Mouse (Mus musculus): ENCODE data around the gene Fnip2. TPM values are rescaled to one million over a fixed set of nuclear protein-coding genes. Genes with fewer than 3 reads are reported as not detected.
A peak's percentile ranks its signal among the peaks of the same experiment; 100 is the strongest.

Fnip2 gene
- polyA plus RNA-seq (2016; fragmentation: Nextera tagmentation; extraction: Ambion mirVana): 7.0 and 7.8 TPM in 2 replicates

GRCm38 (mm10) chr3:79567703-79568362 lies at the start of gene Fnip2:
Gene Fnip2 (minus strand): TSS chr3:79567796.
- Histone ChIP-seq H3K9me3 (no peaks in the 10 kb centered on the region), H3K27ac (peak within 1 kb of the TSS; percentile 76), H3K4me3 (peak within 1 kb of the TSS; percentile 77), H3K4me1 (peaks cover 7% of the 10 kb centered on the region), H3K27me3 (no peaks in the 10 kb centered on the region), H3K4me2 (replicated peaks) (peak within 1 kb of the TSS; percentile 87), H3K36me3 (no peaks in the 10 kb centered on the region), H3K9ac (peak within 1 kb of the TSS; percentile 67)
- under 1% methylated on average over 42 of the region's 55 CpGs for WGBS
- ATAC-seq (ENCODE audit: insufficient number of reproducible peaks, insufficient read depth, low FRiP score, low TSS enrichment): peak; percentile 96

GRCm38 (mm10) chr3:79609886-79610285 lies 42.3 kb upstream of the Fnip2 start:
- no peak overlapping the region for H3K27ac ChIP-seq
- no peak for ATAC-seq (ENCODE audit: insufficient number of reproducible peaks, insufficient read depth, low FRiP score, low TSS enrichment)
- no peak overlapping the region for H3K4me2 ChIP-seq (replicated peaks)
- H3K4me3 ChIP-seq: no peak overlapping the region
- H3K36me3 ChIP-seq: peaks cover 41% of the 10 kb centered on the region
- H3K27me3 ChIP-seq: no peaks in the 10 kb centered on the region
- no peaks in the 10 kb centered on the region for H3K4me1 ChIP-seq
- H3K9ac ChIP-seq: no peak overlapping the region
- 0 out of 2 replicates have a peak, but pooled peaks cover 5% of the 10 kb centered on the region for H3K9me3 ChIP-seq
- 92% methylated on average over 2 of the region's 2 CpGs for WGBS

GRCm38 (mm10) chr3:79595468-79595867 lies 27.9 kb upstream of the Fnip2 start:
- H3K27me3 ChIP-seq: no peaks in the 10 kb centered on the region
- no peak for ATAC-seq (ENCODE audit: insufficient number of reproducible peaks, insufficient read depth, low FRiP score, low TSS enrichment)
- H3K9me3 ChIP-seq: no peaks in the 10 kb centered on the region
- H3K4me2 ChIP-seq (replicated peaks): no peak overlapping the region
- peaks cover 52% of the 10 kb centered on the region for H3K36me3 ChIP-seq
- H3K4me1 ChIP-seq: peaks cover 8% of the 10 kb centered on the region
- 94% methylated on average over 7 of the region's 7 CpGs for WGBS
- no peak overlapping the region for H3K4me3 ChIP-seq
- H3K27ac ChIP-seq: no peak overlapping the region
- H3K9ac ChIP-seq: no peak overlapping the region

GRCm38 (mm10) chr3:79591793-79592471 lies 24.3 kb upstream of the Fnip2 start:
- peaks cover 8% of the 10 kb centered on the region for H3K4me1 ChIP-seq
- WGBS: 7% methylated on average over 15 of the region's 15 CpGs
- H3K36me3 ChIP-seq: peaks cover 24% of the 10 kb centered on the region
- ATAC-seq (ENCODE audit: insufficient number of reproducible peaks, insufficient read depth, low FRiP score, low TSS enrichment): no peak
- peak overlapping the region; percentile 87; the same call in 1 of the 2 replicates for H3K27ac ChIP-seq
- H3K4me2 ChIP-seq (replicated peaks): peak overlapping the region; percentile 68
- no peaks in the 10 kb centered on the region for H3K27me3 ChIP-seq
- H3K9me3 ChIP-seq: no peaks in the 10 kb centered on the region
- peak overlapping the region; percentile 94 for H3K9ac ChIP-seq
- H3K4me3 ChIP-seq: peak overlapping the region; percentile 85

GRCm38 (mm10) chr3:79590863-79591792 lies 23.5 kb upstream of the Fnip2 start, which contains the start of gene Ppid:
Gene Ppid (plus strand): TSS chr3:79591342.
- WGBS: 2% methylated on average over 63 of the region's 63 CpGs
- Histone ChIP-seq H3K9me3 (no peaks in the 10 kb centered on the region), H3K4me1 (peaks cover 8% of the 10 kb centered on the region), H3K4me3 (peak within 1 kb of the TSS; percentile 85), H3K27ac (peak within 1 kb of the TSS; percentile 87), H3K9ac (peak within 1 kb of the TSS; percentile 94), H3K36me3 (peaks cover 18% of the 10 kb centered on the region), H3K27me3 (no peaks in the 10 kb centered on the region), H3K4me2 (replicated peaks) (peak within 1 kb of the TSS; percentile 68)
- peak; percentile 82 for ATAC-seq (ENCODE audit: insufficient number of reproducible peaks, insufficient read depth, low FRiP score, low TSS enrichment)

GRCm38 (mm10) chr3:79589671-79590070 lies 22.1 kb upstream of the Fnip2 start:
- Histone ChIP-seq H3K4me2 (replicated peaks) (no peak overlapping the region), H3K36me3 (peaks cover 8% of the 10 kb centered on the region; the same call in 1 of the 2 replicates), H3K27ac (no peak overlapping the region), H3K4me3 (no peak overlapping the region), H3K9ac (no peak overlapping the region), H3K27me3 (no peaks in the 10 kb centered on the region), H3K4me1 (peaks cover 8% of the 10 kb centered on the region), H3K9me3 (no peaks in the 10 kb centered on the region)
- ATAC-seq (ENCODE audit: insufficient number of reproducible peaks, insufficient read depth, low FRiP score, low TSS enrichment): no peak
- 75% methylated on average over 2 of the region's 2 CpGs for WGBS

- no peak overlapping the region for H3K4me2 ChIP-seq (replicated peaks)
- no peaks in the 10 kb centered on the region for H3K9me3 ChIP-seq
- no peak overlapping the region for H3K27ac ChIP-seq
- no peaks in the 10 kb centered on the region for H3K27me3 ChIP-seq
- no peak overlapping the region for H3K9ac ChIP-seq
- 4% methylated on average over 6 of the region's 6 CpGs for WGBS
- peaks cover 3% of the 10 kb centered on the region; the same call in 1 of the 2 replicates for H3K4me1 ChIP-seq
- no peak overlapping the region for H3K4me3 ChIP-seq
- peak; percentile 50; the same call in 1 of the 2 replicates for ATAC-seq (ENCODE audit: insufficient number of reproducible peaks, insufficient read depth, low FRiP score, low TSS enrichment)
- no peaks in the 10 kb centered on the region for H3K36me3 ChIP-seq
Observed at GRCm38 (mm10) chr3:79586804-79587203, 19.2 kb upstream of the Fnip2 start.

GRCm38 (mm10) chr3:79579891-79580575 lies 12.4 kb upstream of the Fnip2 start:
- no peak overlapping the region for H3K27ac ChIP-seq
- no peak overlapping the region for H3K4me2 ChIP-seq (replicated peaks)
- H3K4me3 ChIP-seq: no peak overlapping the region
- ATAC-seq (ENCODE audit: insufficient number of reproducible peaks, insufficient read depth, low FRiP score, low TSS enrichment): no peak
- H3K27me3 ChIP-seq: no peaks in the 10 kb centered on the region
- peaks cover 13% of the 10 kb centered on the region for H3K4me1 ChIP-seq
- no peak overlapping the region for H3K9ac ChIP-seq
- no peaks in the 10 kb centered on the region for H3K36me3 ChIP-seq
- H3K9me3 ChIP-seq: no peaks in the 10 kb centered on the region
- 75% methylated on average over 5 of the region's 5 CpGs for WGBS

GRCm38 (mm10) chr3:79578164-79578563 lies 10.6 kb upstream of the Fnip2 start:
- no peaks in the 10 kb centered on the region for H3K9me3 ChIP-seq
- H3K4me3 ChIP-seq: no peak overlapping the region
- H3K27me3 ChIP-seq: no peaks in the 10 kb centered on the region
- no peak overlapping the region for H3K27ac ChIP-seq
- H3K4me2 ChIP-seq (replicated peaks): no peak overlapping the region
- no peak overlapping the region for H3K9ac ChIP-seq
- no peaks in the 10 kb centered on the region for H3K36me3 ChIP-seq
- ATAC-seq (ENCODE audit: insufficient number of reproducible peaks, insufficient read depth, low FRiP score, low TSS enrichment): no peak
- H3K4me1 ChIP-seq: peaks cover 13% of the 10 kb centered on the region
- 66% methylated on average over 6 of the region's 6 CpGs for WGBS

- H3K27me3 ChIP-seq: no peaks in the 10 kb centered on the region
- whole genome bisulfite sequencing: 88% methylated on average over 6 of the region's 6 CpGs
- no peak overlapping the region for H3K9ac ChIP-seq
- peaks cover 13% of the 10 kb centered on the region for H3K4me1 ChIP-seq
- no peak for ATAC-seq (ENCODE audit: insufficient number of reproducible peaks, insufficient read depth, low FRiP score, low TSS enrichment)
- H3K27ac ChIP-seq: no peak overlapping the region
- no peaks in the 10 kb centered on the region for H3K36me3 ChIP-seq
- H3K4me2 ChIP-seq (replicated peaks): no peak overlapping the region
- no peaks in the 10 kb centered on the region for H3K9me3 ChIP-seq
- H3K4me3 ChIP-seq: no peak overlapping the region
Observed at GRCm38 (mm10) chr3:79577606-79578005, 10.0 kb upstream of the Fnip2 start.

- Histone ChIP-seq H3K9ac (no peak overlapping the region), H3K9me3 (no peaks in the 10 kb centered on the region), H3K27me3 (no peaks in the 10 kb centered on the region), H3K36me3 (no peaks in the 10 kb centered on the region), H3K4me1 (peaks cover 13% of the 10 kb centered on the region), H3K4me3 (no peak overlapping the region), H3K27ac (no peak overlapping the region), H3K4me2 (replicated peaks) (no peak overlapping the region)
- WGBS: 30% methylated on average over 5 of the region's 5 CpGs
- ATAC-seq (ENCODE audit: insufficient number of reproducible peaks, insufficient read depth, low FRiP score, low TSS enrichment): no peak
Observed at GRCm38 (mm10) chr3:79576865-79577264, 9.3 kb upstream of the Fnip2 start.
